Mouse (Mus musculus) layer of hippocampus, postnatal 36 days (tissue): ENCODE results near the gene Smg6. TPM values are rescaled to one million over a fixed set of nuclear protein-coding genes. Genes with fewer than 3 reads are reported as not detected.
"Not testable (repeated sequence)": the region's sequence is repeated elsewhere in the genome, so short reads cannot be mapped to it uniquely, and the experiment has no call there.

Experiments
- DNase-seq, 2 experiments: peaks; one replicate each; pipeline ENCODE4 v3.0.0; 2022
- total RNA-seq, 2 experiments: library from RNA; stranded (reverse); gene quantifications; 2 replicates each; pipeline ENCODE4 v1.2.3; 2021

The Smg6 gene
- total RNA-seq, 2 experiments from 2014 or later, result 33.7 to 34.4 TPM

DNA sequence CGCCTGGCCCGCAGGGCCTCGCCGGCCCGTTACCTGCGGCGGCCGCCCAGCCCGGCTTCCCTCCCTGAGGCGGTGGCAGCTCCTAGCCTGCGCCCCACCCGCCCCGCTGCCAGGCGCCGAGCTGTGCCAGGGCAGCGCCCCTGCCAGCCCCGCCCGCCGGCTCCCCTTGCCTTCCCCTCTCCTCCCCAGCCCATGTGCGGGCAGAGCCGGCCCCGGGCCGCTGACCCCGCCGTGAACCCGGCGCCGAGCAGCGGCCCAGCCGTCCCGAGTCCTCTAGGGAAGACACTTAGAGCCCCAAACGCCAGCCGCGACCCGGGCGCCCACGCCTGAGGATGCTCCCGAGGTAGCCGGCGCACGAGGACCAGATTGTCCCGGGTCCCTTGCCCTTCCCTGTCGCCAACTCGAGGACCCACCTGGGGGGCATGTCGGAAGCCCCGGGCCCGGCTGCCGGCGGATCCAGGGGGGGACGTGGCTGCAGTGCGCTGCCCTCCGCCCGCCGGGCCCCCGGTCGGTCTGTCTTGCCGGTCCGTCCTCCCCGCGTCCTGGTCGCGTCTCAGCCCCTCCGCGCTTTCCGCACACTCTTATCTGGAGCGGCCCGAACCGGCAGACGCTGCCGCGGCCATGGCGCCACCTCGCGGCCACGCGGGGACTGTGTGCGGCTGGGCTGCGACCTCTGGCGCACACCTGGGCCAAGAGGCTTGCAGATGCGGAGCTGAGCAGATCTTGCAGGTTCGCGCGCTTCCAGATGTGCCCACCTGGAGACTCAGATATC lies 243.2 kb downstream of the Smg6 start:
- DNase-seq, result peak in 1 of 2 experiments; percentile 74

GRCm38 (mm10) chr11:75169405-75170080 lies 243.9 kb downstream of the Smg6 start, which contains the start of gene Hic1:
Gene Hic1 (minus strand): TSS chr11:75169519.
- no peak for DNase-seq

DNA sequence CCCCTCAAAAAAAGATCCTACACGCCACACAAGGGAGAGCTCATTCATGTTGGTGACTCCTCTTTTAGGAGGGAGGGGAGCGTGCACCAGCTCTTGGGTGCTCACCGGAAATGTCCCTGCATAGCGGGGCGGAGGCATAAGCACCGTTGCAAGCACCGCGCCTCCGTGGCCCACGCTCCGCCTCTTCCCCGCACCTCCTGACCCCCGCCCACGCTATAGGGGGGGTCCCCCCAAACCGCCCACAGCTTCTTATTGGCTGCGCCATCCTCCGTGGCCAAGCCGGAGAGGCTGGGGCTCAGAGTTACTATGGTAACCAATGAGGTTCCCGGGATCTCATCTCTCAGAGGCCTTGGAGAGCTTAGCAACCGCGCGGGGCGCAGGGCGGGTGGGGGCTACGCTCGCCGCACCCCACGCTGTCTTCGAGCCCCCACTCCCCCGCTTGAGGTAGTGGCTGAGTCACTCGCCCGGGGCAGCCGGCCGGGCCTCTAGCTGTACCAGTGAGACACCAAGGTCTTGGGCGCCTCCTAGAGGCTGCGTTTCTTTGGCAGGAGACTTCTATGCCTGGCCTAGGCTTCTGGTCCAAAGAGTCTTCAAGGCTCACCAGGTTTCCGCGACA lies 244.6 kb downstream of the Smg6 start:
- peak; percentile 90 for DNase-seq

DNA sequence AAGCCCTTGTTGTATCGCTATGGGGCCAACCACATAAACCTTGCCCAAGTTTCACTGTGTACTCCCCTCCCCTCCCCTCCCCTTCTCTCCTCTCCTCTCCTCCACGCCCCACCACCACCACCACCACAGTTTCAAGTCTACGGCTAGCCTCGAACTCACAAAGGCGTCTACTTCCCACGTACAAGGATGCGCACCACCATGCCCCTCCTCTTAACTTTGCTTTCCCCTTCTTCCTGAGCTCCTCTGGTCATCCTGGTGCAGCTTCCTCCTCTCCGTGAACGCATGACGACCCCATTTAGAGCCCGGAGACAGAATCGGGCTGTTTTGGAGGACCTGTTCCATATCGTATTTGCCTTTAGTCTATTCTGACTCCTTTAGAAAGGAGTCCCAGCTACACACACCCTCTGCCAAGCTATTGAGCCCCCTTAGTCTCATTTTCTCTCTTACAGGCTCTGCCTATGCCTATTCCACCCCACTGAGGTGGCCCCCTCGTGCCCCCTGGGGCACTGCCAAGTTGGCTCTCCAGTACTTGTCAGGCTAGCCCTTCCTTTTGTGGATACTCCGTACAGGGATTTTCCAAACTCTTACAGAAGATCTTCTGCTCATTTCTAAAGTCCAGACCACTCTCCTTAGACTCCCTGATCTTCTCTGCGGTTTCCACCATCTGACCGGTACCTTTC lies 245.7 kb downstream of the Smg6 start:
- DNase-seq, result no peak

DNA sequence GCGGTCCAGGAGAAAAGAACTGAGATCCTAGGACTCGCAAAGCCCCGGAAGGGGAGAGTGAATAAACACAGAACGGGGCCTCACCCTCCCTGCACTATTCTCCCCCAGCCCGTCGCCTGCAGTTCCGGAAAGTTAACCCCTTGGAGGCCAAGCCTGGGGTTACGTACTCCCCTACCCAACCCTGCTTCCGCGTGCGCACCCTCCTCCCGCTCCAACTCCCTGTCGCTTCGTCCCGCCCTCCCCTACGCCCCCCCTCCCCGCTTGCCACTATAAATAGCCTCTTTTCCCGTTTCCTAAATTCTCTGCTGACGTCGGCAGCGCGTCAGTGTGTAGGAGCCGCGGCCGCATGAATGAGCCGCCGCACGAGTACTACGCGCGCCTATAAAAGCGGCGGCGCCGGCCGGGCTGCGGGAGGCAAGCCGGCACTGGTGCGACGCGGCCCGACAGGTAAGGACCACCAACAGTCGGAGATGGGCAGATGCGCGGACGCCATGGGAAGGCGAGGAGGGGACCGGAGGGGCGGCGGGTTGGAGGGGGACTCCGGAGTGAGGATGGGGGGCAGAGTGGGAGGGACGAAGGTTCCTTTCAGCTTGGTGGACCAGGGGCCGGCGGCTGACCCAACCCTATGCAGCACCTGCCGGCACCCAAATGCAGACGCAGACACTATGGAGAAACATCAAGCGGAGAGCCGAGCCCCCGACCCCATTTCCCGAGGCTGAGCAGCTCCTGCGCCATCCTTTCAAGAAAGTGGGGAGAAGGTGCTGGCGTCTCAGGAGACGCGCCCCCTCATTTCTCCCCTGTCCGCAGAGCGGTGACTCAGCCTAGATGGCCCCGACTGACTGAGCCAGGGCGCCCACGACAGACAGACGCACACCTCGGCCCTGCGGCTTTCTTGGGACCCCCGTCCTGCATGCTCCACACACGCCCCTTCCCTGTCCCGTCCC lies 246.8 kb downstream of the Smg6 start:
- DNase-seq, result peak in 1 of 2 experiments; percentile 62

DNA sequence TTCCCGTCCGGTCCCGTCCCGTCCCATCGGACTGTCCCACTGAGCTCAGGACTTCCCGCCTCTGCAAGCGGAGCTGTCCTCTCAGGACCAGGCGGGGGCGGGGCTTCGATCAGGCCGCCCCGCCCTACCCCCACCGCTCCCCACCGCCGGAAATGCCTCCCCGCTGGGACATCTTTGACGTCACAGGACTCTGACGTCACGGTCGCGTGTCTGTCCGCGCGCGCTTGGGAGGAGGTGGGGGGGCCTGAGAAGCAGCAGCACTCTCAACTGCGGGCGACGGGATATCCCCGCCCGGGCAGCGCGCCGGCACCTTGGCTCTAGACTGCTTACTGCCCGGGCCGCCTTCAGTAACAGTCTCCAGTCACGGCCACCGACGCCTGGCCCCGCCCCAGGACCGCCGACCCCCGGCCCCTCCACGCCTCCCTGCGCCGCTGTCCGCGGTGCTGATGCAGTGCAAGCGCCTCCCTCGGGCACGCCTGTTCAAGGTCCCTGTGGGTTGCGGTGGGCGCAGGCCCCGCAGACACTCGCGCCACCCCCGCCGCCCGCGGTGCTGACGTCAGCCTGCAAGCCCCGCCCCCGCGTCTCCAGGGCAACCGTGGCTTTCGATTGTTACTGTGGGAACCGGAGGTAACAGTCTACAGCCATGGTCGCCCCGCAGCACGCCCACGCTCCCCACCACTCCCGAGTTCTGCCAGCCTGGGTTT lies 247.6 kb downstream of the Smg6 start:
- DNase-seq, result peak; percentile 93 to 97

DNA sequence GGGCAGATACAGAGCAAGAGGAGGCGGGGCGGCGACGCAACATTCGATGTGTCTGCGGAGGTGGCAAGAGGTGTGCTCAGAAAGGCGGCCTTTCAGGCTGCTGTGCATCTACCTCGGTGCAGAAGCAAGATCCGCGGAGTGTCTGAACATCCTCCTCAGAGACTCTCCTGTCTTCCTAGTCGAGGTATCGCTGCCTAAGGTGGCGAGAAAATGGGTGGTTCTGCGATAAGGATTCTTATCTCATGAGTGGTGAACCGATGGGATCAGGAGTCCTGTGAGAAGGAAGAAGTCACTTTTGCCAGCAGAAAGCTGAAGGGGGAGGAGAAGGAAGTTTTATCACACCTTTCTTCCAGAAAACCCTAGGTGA lies 248.2 kb downstream of the Smg6 start:
- no peak for DNase-seq

- DNase-seq, result not testable (repeated sequence)
Measured at GRCm38 (mm10) chr11:75174574-75174973, 249.0 kb downstream of the Smg6 start.

DNA sequence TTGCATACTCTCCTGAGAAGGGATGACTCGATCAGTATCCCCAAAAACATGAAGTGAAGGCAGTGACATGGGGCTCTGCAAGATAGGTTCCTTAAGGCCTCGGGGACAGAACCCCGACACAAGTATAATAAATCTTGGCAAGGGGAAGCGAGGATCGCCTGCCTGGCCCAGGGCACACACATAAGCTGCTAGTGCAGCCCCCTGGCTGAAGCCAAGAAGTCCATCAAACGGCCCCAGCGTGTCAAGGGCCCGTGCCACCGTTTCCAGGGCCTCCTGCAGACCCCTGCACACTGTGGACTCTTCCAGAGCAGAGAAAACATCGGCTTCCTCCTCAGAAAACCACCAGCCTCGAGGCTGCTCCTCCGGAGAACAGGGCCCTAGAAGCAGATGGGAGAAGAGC lies 252.4 kb downstream of the Smg6 start:
- DNase-seq, result no peak

DNA sequence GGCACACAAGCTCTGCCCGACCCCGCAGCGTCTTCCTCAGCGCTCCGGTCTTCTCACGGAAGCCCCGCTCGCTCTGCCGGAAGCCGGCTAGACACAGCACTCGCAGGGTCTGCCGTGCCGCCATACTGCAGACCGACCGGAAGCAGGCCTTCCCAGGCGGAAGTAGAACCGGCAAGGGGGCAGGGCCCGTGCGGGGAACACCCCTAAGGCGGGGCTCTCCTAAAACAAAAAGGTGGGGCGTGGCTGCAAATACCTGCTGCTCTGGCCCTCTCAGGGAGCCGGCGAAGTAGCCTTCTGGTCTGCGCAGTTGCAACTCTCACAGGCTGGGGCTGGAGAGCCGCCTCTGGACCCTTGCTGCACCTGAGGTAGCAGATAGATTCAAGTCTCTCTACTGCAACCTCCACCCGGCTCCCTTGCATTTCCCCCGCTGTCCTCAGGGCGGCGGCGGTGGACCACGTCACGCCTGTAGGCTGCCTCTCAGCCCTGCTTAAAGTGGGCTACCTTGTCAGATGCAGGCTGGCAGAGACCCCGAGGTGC lies 253.1 kb downstream of the Smg6 start, which contains the start of gene Ovca2:
TSS of gene Ovca2 (minus strand) at position 164 of the 537 bp plus-strand sequence.
- peak; percentile 89 to 90 for DNase-seq

GRCm38 (mm10) chr11:75183917-75184570 lies 258.4 kb downstream of the Smg6 start:
- peak; percentile 74 to 79 for DNase-seq

DNA sequence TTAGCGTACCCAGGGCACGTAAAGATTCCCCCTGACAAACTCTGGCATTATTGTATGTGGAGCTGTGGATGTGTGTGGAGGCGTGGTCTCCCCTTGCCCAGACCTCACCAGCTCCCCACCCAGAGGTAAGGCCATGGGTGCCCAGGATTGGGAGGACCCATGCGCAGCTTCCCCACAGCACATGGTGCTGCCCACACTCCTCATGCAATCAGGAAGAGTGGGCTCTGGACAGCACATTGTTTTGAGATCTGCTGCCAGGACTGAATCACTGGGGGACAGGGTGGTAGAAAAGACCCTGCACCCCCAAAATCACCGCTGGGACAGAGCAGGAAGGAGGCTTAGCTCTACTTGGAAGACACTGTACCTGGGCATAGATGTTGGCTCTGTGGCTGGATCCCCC lies 258.9 kb downstream of the Smg6 start:
- DNase-seq, result no peak

DNA sequence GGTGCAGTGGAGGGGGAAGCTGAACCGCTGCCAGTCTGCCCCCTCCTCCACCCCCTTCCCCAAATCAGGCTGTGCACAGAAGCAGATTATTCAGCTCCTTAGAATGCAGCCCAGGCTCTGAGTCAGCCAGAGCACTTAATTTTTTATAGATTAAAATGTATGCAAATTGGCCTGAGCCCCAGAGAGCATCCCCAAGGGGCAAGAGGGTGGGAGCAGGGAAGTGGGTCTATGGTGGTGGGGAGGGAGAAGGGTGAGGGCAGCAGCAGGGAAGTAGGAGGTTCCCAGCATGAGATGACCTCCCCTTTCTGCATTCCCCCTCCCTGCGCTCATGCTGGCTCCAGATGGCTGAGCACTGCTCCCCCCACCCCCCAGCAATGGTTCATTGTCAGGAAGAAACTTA lies 259.4 kb downstream of the Smg6 start:
- no peak for DNase-seq

DNA sequence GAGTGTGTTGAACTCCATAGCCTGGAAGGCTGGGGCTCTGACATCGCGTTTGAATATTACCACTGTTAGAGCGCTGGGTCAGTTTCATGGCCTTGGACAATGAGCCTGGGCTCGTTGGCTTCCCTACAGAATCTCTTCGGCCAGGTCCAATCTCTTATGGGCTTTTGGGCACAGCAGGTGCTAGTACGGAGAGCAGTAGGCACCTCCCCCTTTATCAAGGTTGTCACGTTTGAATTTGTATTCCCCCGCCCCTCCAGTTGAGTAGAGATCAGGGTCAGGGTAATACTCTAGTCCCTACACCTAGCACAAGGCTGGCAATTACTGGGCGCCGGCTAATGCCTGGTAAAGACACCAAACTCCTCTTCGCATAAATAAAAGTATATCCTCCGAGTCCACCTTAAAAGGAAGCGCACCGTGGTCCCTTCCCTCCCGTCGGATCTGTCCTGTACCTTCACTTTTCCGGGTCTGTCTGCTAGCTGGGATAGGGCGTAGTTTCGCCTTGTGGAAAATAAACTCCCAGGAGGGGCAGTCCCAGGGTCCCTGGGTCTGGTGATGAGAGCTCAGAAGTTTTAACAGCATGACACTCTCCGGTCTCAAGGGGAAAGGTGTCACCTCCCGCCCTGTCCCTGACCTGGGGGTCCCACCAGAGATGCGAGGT lies 264.2 kb downstream of the Smg6 start:
- no peak for DNase-seq

DNA sequence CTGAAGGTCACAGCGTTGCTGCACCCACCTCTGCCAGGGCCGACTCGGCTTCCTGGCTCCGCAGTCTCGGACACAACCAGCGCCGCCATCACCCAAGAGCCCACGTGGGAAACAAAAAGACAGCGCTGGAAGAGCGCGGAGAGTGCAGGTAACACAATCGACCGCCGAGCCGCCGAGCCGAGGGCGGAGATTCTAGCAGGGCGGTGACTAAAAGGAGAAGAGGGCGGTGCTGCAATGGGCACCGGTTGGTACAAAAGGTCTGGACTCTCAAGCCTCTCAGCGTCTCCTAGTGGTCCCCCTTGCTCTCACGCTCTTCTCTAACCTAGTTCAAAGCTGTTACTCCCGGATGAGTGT lies 264.7 kb downstream of the Smg6 start:
- peak; percentile 77 to 80 for DNase-seq

DNA sequence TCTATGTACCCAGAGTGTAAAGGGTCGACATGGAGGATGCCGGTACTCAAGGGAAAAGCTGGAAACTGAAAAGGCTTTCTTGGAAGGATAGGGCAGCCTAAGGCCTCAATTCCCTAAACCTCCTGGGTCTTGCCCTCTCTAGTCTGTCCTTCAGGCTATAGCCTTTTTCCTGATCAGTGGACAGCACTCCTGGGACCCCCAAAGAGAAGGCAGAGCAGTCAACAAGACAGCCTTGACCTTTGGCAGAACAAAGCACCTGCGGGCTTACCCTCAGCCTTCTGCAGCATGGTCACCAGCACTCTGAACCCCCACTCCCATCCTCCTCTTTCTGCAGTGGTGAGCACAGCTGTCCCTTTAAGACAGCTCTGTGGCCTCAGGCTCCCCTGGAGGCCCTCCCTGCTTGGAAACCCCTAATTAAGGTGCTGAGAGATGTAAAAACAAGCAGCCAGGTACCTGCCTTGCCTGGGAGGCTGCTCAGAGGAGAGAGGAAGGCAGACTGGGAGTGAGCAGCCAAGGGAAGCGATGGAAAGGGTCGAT lies 265.4 kb downstream of the Smg6 start, which contains the start of gene Dph1:
TSS of gene Dph1 (minus strand) at position 337 of the 537 bp plus-strand sequence.
- no peak for DNase-seq

- no peak for DNase-seq
Measured at GRCm38 (mm10) chr11:75191841-75192240, 266.2 kb downstream of the Smg6 start.

DNA sequence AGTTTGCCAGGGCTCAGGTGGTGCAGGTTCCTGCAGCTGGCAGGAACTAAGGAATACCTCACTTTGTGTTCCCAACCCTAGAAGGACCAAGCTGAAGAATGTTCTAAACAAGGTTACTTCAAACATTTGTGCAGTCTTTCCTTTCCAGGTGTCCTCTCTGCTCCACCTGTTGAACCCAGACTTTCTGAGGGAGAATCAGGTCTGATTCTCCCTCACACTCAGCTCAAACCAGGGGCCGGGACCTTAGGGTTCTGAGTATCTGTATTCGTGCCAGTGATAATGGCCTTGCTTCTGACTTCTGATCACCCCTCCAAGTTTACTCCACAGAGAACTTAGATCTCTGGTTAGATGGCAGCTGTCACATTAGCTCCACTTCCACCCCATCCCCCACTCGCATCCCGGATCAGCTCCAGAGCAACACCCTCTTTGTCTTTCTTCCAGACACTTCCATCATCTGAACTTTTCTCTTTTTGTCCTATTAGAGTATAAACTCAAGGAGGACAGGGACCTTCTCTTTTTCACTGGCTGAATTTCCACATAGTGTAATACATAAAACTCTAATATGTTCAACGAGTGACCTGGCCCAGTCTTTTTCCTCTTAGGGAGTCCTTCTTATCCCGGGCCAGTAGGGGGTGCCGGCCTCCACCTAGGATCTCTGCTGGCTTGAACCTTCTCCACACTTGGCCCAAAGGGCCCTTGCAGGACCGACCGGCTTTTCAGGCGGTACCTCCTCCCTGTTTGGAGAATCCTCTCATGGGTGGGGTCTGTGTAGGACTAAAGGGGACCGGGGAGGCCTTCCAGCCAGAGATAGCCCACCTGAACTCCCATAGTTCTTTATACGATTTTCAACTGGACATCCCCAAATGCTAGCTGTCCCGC lies 267.0 kb downstream of the Smg6 start:
- DNase-seq, result peak; percentile 59 to 73
